Mouse (Mus musculus): ENCODE measurements around the gene Abcf2. TPM values are rescaled to one million over a fixed set of nuclear protein-coding genes. Genes with fewer than 3 reads are reported as not detected.
A peak's percentile ranks its signal among the peaks of the same experiment; 100 is the strongest.

Gene Abcf2
- polyA plus RNA-seq, 1 experiment from 2014 or later: 55.7 TPM

DNA sequence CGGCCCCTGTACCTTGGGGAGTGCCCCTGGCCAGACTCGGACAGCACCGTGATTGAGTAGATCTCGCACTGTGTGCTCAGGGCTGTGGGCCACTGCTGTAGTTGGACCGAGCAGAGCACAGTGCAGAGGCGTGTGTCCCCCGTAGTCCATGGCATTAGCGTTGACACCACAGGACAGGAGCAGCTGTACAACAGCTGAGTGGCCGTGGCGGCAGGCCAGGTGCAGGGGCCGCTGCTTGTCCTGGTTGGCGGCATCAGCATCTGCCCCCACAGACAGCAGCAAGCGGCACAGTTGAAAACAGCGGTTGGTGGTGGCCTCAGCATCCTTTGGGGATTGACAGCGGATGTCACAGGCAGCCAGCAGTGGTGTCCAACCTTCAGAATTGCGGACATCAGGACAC, 39.6 kb downstream of the Abcf2 start:
- no peak overlapping the region for H3K4me3 ChIP-seq
- H3K4me1 ChIP-seq (replicated peaks): peaks cover 24% of the 10 kb centered on the region
- H3K9ac ChIP-seq: no peak overlapping the region
- H3K9me3 ChIP-seq (replicated peaks): no peaks in the 10 kb centered on the region
- no peak overlapping the region for H3K4me2 ChIP-seq
- peaks cover 17% of the 10 kb centered on the region for H3K27me3 ChIP-seq
- H3K36me3 ChIP-seq: no peaks in the 10 kb centered on the region
- H3K27ac ChIP-seq: no peak overlapping the region
- 66% methylated on average over 16 of the region's 16 CpGs for WGBS
- ATAC-seq (replicated peaks; ENCODE audit: insufficient number of reproducible peaks, insufficient read depth, low FRiP score, low read depth): no peak

DNA sequence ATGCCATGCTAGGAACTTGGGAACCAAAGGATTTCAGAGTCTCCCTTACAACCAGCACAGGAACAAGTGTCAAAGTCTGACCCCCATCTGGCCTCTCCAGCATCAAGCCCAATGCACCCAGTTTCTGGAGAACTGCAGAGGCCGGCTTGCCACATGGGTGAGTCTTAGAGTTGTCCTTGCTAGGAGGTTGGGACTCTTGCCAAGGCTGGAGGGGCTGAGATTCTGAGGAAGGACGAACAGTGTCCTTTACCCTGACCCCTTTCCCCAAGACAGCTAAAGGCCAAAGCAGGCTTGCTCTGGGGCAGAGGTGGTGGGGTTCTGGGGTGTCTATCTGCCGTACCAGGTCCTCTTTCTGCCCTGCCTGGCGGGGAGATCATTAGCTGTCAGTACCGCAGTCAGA, 40.8 kb downstream of the Abcf2 start:
- no peaks in the 10 kb centered on the region for H3K9me3 ChIP-seq (replicated peaks)
- peaks cover 26% of the 10 kb centered on the region for H3K27me3 ChIP-seq
- no peak overlapping the region for H3K4me2 ChIP-seq
- no peak for ATAC-seq (replicated peaks; ENCODE audit: insufficient number of reproducible peaks, insufficient read depth, low FRiP score, low read depth)
- 81% methylated on average over 5 of the region's 5 CpGs for WGBS
- H3K9ac ChIP-seq: no peak overlapping the region
- no peak overlapping the region for H3K4me3 ChIP-seq
- no peak overlapping the region for H3K27ac ChIP-seq
- peaks cover 22% of the 10 kb centered on the region for H3K4me1 ChIP-seq (replicated peaks)
- H3K36me3 ChIP-seq: no peaks in the 10 kb centered on the region

DNA sequence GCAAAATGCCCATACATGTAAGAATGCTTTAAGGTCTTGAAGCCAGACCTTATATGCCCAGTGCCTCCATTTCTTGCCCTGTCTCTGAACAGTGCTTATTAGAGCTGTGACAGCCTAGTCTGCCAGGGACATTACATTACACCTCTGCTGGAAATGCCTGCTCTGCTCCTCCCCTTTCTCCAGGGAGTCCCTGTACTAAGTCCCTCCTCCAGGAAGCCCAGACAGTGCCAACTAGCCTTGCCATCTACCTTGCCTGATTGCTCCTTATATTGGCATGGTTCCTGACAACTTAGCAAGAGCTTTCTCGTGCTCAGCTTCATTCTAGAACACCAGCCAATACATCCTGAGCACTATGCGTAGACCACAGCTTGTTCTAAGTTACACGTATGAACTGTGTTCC, 41.5 kb downstream of the Abcf2 start:
- no peaks in the 10 kb centered on the region for H3K9me3 ChIP-seq (replicated peaks)
- 82% methylated on average over 3 of the region's 3 CpGs for WGBS
- no peak overlapping the region for H3K9ac ChIP-seq
- no peak overlapping the region for H3K27ac ChIP-seq
- peaks cover 34% of the 10 kb centered on the region for H3K27me3 ChIP-seq
- no peak overlapping the region for H3K4me3 ChIP-seq
- H3K36me3 ChIP-seq: no peaks in the 10 kb centered on the region
- peaks cover 14% of the 10 kb centered on the region for H3K4me1 ChIP-seq (replicated peaks)
- no peak for ATAC-seq (replicated peaks; ENCODE audit: insufficient number of reproducible peaks, insufficient read depth, low FRiP score, low read depth)
- no peak overlapping the region for H3K4me2 ChIP-seq

DNA sequence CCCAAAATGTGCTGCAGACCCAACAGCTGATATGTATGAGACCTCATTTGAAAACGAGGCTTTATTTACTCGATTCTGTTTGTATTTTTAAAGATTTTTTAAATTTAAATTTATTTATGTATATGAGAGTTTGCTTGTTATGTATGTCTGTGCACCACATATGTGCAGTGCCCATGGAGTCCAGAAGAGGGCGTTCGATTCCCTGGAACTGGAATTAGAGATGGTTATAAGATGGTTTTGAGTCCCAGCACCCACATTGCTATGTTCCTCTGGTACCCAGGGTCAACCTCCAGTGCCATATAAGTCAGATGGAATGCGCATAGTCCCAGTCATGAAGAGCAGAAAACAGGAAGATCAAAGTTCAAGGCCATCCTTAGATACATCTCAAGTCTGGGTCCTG, 43.0 kb downstream of the Abcf2 start:
- 53% methylated on average over 5 of the region's 5 CpGs for WGBS
- Histone ChIP-seq H3K4me3 (no peak overlapping the region), H3K4me1 (replicated peaks) (no peaks in the 10 kb centered on the region), H3K9me3 (replicated peaks) (no peaks in the 10 kb centered on the region), H3K27ac (no peak overlapping the region), H3K27me3 (peaks cover 47% of the 10 kb centered on the region), H3K36me3 (no peaks in the 10 kb centered on the region), H3K9ac (no peak overlapping the region), H3K4me2 (no peak overlapping the region)
- no peak for ATAC-seq (replicated peaks; ENCODE audit: insufficient number of reproducible peaks, insufficient read depth, low FRiP score, low read depth)

DNA sequence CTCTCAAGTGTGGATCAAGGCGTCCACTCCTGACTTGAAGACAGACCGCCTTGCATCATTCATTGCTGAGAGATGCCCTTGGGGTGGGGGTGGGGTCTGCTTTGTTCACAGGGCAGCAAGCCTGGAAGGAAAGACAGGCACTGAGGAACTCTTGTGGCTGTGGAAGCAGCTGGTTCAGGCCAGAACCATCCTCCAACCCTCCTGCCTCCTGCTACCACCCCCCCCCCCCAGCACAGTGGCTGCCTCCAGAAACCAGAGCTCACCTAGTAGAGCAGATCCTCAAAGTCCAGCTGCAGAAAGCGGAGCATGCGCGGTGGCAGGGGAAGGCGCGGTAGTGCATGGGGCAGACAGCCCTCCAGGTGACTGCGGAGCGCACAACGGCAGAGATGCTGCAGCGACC, 43.9 kb downstream of the Abcf2 start:
- Histone ChIP-seq H3K4me3 (no peak overlapping the region), H3K4me2 (no peak overlapping the region), H3K27me3 (peaks cover 56% of the 10 kb centered on the region), H3K36me3 (no peaks in the 10 kb centered on the region), H3K9me3 (replicated peaks) (no peaks in the 10 kb centered on the region), H3K27ac (no peak overlapping the region), H3K9ac (no peak overlapping the region), H3K4me1 (replicated peaks) (no peaks in the 10 kb centered on the region)
- 54% methylated on average over 11 of the region's 11 CpGs for WGBS
- no peak for ATAC-seq (replicated peaks; ENCODE audit: insufficient number of reproducible peaks, insufficient read depth, low FRiP score, low read depth)

DNA sequence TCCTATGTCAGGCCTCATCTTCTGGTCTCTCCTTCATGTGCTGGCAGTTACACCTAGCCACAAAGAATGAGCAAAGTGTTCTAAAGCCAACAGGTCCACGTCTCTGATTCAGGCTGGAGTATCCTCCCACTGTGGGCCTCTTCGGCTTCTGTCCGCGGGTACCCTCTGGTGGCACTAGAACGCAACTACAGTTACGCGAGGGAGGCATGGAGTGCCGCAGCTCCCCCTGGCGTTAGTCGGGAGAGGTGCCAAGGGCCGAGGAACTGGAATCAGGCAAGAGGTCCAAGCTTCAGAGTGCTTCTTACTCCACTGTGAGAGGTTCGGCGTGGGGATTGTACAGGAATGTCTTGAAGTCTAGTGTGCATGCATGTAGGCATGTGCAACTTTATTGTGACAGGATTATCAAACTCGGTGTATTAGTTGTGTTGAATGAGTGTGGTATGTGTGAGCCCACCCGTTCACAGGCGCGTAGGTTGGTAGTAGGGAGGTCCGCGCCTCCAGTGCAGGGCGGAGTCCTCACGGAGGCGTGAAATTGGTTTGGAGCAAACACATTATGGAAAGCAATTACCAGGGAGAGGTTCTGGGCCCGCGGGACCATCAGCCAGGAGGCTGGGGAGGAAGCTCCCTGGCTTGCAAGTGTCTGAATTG, 47.1 kb downstream of the Abcf2 start:
- H3K4me2 ChIP-seq: no peak overlapping the region
- no peaks in the 10 kb centered on the region for H3K36me3 ChIP-seq
- H3K9me3 ChIP-seq (replicated peaks): no peaks in the 10 kb centered on the region
- peaks cover 14% of the 10 kb centered on the region for H3K4me1 ChIP-seq (replicated peaks)
- peak; percentile 24 for ATAC-seq (replicated peaks; ENCODE audit: insufficient number of reproducible peaks, insufficient read depth, low FRiP score, low read depth)
- no peak overlapping the region for H3K9ac ChIP-seq
- no peak overlapping the region for H3K27ac ChIP-seq
- whole genome bisulfite sequencing: 21% methylated on average over 24 of the region's 24 CpGs
- no peak overlapping the region for H3K4me3 ChIP-seq
- H3K27me3 ChIP-seq: peaks cover 77% of the 10 kb centered on the region

DNA sequence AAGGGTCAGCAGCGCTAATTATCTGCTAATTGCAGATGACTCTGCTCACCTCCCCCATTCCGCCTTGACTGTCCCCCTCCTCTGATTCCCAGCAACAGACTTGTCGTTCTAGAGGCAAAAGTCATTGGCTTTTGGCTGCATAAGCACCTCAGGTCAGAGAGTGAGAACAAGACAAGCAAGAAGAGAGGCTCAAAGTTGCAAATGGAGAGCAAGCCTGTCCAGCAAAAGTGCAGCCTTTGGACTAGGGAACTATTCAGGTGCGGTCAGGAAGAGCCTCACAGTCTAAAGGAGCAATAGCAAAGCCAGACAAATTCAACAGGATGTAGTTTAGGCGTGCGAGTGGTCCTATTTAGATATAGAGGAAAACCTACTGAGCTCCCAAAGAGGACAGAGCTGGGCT, 49.5 kb downstream of the Abcf2 start:
- H3K4me1 ChIP-seq (replicated peaks): peaks cover 14% of the 10 kb centered on the region
- H3K4me2 ChIP-seq: no peak overlapping the region
- H3K27me3 ChIP-seq: peaks cover 94% of the 10 kb centered on the region
- H3K9ac ChIP-seq: no peak overlapping the region
- WGBS: 14% methylated on average over 6 of the region's 6 CpGs
- H3K4me3 ChIP-seq: no peak overlapping the region
- H3K9me3 ChIP-seq (replicated peaks): no peaks in the 10 kb centered on the region
- H3K36me3 ChIP-seq: no peaks in the 10 kb centered on the region
- no peak for ATAC-seq (replicated peaks; ENCODE audit: insufficient number of reproducible peaks, insufficient read depth, low FRiP score, low read depth)
- no peak overlapping the region for H3K27ac ChIP-seq

DNA sequence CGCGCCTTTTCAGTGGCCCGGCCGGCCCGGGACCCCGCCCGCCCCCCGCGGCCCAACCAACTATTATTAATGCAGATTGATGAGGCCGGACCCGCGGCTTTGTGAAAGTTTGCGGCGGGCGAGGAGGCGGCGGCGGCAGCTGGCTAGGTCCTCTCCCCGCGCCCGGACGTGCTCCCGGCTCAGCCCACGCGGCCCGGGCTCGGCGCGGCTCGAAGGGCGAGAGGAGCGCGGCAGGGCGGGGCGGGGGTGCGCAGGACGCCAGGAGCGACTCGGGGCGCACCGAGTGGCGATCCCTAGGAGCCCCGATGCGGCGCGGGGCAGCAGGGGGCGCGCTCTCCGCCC, 50.4 kb downstream of the Abcf2 start, which contains the start of gene Gbx1:
Gene Gbx1, minus strand, starts transcription at position 314 of the 342 bp plus-strand sequence.
- under 1% methylated on average over 47 of the region's 49 CpGs for WGBS
- Histone ChIP-seq H3K4me3 (peak within 1 kb of the TSS; percentile 50), H3K4me2 (peak within 1 kb of the TSS; percentile 87), H3K27me3 (peaks cover 96% of the 10 kb centered on the region), H3K9me3 (replicated peaks) (no peaks in the 10 kb centered on the region), H3K36me3 (no peaks in the 10 kb centered on the region), H3K27ac (no peak within 1 kb of the TSS), H3K4me1 (replicated peaks) (peaks cover 14% of the 10 kb centered on the region), H3K9ac (peak within 1 kb of the TSS; percentile 36; the same call in 1 of the 2 replicates)
- peak; percentile 11; the same call in 1 of the 2 replicates for ATAC-seq (replicated peaks; ENCODE audit: insufficient number of reproducible peaks, insufficient read depth, low FRiP score, low read depth)

DNA sequence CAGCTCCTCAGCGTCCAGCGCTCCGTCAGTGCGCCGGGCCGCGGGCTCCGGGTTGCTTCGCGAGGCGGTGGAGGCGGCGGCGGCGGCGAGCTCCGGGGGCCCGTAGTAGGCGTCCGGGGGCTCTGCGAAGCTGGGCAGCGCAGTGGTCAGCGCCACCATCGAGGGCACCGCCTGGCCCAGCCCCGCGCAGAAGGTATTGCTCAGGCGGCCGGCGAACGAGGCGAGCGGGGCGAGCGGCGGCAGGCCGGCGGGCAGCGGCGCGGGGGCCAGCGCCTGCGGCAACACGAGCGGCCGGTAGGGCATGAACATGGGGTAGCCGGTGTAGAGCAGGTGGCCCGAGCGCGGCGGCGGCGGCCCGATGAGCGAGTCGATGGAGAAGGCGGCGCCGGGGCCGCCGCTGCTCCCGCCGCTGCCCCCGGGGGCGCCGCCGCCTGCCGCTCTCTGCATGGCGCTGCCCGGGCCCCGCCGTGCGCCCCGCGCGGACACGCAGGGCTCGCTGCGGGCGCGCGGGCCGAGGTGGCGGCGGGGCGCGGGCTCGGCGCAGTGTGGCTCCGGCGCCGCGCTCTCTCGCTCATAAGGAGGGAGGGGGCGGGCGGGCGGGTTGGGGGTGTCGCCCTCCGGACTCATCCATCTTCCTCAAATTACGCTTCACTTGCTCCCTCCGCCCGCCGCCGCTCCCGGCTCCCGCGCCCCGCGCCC, 50.9 kb downstream of the Abcf2 start:
- no peak overlapping the region for H3K27ac ChIP-seq
- H3K36me3 ChIP-seq: no peaks in the 10 kb centered on the region
- WGBS: under 1% methylated on average over 75 of the region's 109 CpGs
- peak; percentile 39; the same call in 1 of the 2 replicates for ATAC-seq (replicated peaks; ENCODE audit: insufficient number of reproducible peaks, insufficient read depth, low FRiP score, low read depth)
- H3K4me1 ChIP-seq (replicated peaks): peaks cover 14% of the 10 kb centered on the region
- H3K9me3 ChIP-seq (replicated peaks): no peaks in the 10 kb centered on the region
- peaks cover 97% of the 10 kb centered on the region for H3K27me3 ChIP-seq
- H3K4me2 ChIP-seq: peak overlapping the region; percentile 87
- H3K4me3 ChIP-seq: peak overlapping the region; percentile 50
- peak overlapping the region; percentile 36; the same call in 1 of the 2 replicates for H3K9ac ChIP-seq

DNA sequence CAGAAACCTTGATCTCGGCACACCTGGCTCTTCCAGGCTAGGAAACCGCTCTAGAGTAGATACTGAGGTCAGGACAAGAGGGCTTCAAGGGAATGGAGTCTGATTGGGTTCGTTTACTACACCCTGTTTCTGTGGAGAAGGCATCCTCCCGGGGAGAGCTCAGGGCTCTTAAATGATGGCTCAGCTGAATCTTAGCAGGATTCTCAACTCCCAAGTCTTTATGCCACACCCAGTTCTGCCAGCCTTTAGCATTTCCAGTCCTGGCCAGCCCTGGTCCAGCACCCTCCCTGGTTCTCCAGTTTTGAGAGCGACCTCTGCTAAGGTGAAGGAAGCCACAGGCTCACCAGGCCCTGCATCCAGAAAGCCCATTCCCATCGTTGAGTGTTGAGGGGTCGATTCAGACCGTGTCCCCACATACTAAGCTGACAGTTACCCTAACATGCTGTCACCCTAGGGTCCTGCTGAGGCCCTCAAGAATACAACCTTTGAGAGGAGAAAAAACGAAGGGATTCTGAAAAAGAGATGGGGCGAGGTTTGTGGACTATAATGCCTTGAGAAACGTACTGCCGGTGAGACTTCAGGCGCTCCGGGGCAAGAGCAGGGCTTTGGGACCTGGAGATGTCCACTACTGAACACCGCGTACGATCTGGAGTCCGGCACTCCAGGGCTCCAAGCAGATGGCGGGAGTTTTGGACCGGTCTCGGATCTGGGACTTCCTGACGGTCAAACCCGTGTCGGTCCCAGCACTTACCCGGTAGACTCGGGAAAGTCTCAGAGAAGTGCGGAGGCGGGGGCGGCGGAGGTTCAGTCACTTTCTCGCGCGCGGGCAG, 51.7 kb downstream of the Abcf2 start:
- Histone ChIP-seq H3K4me3 (peak overlapping the region; percentile 50), H3K4me2 (peak overlapping the region; percentile 87), H3K27ac (no peak overlapping the region), H3K27me3 (peaks cover 92% of the 10 kb centered on the region), H3K9ac (no peak overlapping the region), H3K9me3 (replicated peaks) (no peaks in the 10 kb centered on the region), H3K36me3 (no peaks in the 10 kb centered on the region), H3K4me1 (replicated peaks) (peaks cover 14% of the 10 kb centered on the region)
- 5% methylated on average over 34 of the region's 34 CpGs for WGBS
- ATAC-seq (replicated peaks; ENCODE audit: insufficient number of reproducible peaks, insufficient read depth, low FRiP score, low read depth): no peak

DNA sequence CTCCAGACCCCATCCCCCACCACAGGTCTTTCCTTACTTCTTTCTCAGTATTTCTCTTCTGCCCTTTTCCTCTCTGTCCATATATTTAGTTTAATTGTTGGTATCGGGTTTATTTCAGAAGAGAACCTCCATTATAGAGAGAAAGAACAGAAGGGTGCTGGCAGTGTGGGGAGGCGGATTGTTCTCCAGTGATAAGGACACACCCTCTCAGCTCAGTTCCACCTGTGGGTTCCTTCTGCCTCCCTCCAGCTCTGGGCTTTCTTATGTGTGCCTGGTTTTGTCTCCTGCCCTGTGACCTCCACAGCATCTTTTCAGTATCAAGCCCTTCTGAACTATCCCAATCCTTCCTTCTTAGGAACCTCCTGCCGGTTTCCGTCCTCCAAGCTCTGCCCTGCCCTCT, 52.7 kb downstream of the Abcf2 start:
- Histone ChIP-seq H3K9ac (no peak overlapping the region), H3K27me3 (peaks cover 91% of the 10 kb centered on the region), H3K4me1 (replicated peaks) (peaks cover 14% of the 10 kb centered on the region), H3K9me3 (replicated peaks) (no peaks in the 10 kb centered on the region), H3K36me3 (no peaks in the 10 kb centered on the region), H3K4me2 (no peak overlapping the region), H3K4me3 (no peak overlapping the region), H3K27ac (no peak overlapping the region)
- 17% methylated on average over 4 of the region's 4 CpGs for WGBS
- ATAC-seq (replicated peaks; ENCODE audit: insufficient number of reproducible peaks, insufficient read depth, low FRiP score, low read depth): no peak
